Mouse (Mus musculus) neural tube, embryonic 14.5 days (tissue): ENCODE results near the gene Upp2. TPM values are rescaled to one million over a fixed set of nuclear protein-coding genes. Genes with fewer than 3 reads are reported as not detected.
A peak's percentile ranks its signal among the peaks of the same experiment; 100 is the strongest.

ENCODE experiments used
- ATAC-seq: fragments of 200-750 bp; cut with Nextera tagmentation; 2 replicates; pipeline ENCODE4 v1.8.0; 2017; ENCODE audit warnings: low read depth, mild to moderate bottlenecking, moderate TSS enrichment, moderate library complexity
- H3K27ac ChIP-seq: fragments of 300-500 bp; sonication (generic); 2 replicates; pipeline ENCODE4 v1.5.1; 2014; ENCODE audit warnings: low read depth, mild to moderate bottlenecking, control low read depth, low read length, moderate library complexity, mixed read lengths
- H3K27me3 ChIP-seq: fragments of 300-500 bp; sonication (generic); 2 replicates; pipeline ENCODE4 v1.6.1; 2014; ENCODE audit warnings: low read length; ENCODE audit not compliant: control insufficient read depth, insufficient read depth
- H3K36me3 ChIP-seq: fragments of 300-500 bp; sonication (generic); 2 replicates; pipeline ENCODE4 v1.6.1; 2014; ENCODE audit warnings: low read length, mixed read lengths; ENCODE audit not compliant: control insufficient read depth, insufficient read depth
- H3K4me1 ChIP-seq: fragments of 300-500 bp; sonication (generic); 2 replicates; pipeline ENCODE4 v1.6.1; 2014; ENCODE audit warnings: low read length; ENCODE audit not compliant: control insufficient read depth, insufficient read depth
- H3K4me2 ChIP-seq: fragments of 300-500 bp; sonication (generic); 2 replicates; pipeline ENCODE4 v1.6.1; 2014; ENCODE audit warnings: mild to moderate bottlenecking, low read depth, low read length, control low read depth
- H3K4me3 ChIP-seq: fragments of 300-500 bp; sonication (generic); 2 replicates; pipeline ENCODE4 v1.5.1; 2014; ENCODE audit warnings: low read depth, low read length, control low read depth, mixed read lengths
- H3K9ac ChIP-seq: fragments of 300-500 bp; sonication (generic); replicated peaks from 2 replicates; pipeline ENCODE4 v1.6.1; 2014; ENCODE audit warnings: low read depth, mild to moderate bottlenecking, control low read depth, low read length, mixed read lengths
- H3K9me3 ChIP-seq: fragments of 300-500 bp; sonication (generic); 2 replicates; pipeline ENCODE4 v1.6.1; 2016; ENCODE audit warnings: low read length; ENCODE audit not compliant: control insufficient read depth
- WGBS: fragments of 180-500 bp; shearing (Covaris S2); extraction: QIAGEN DNeasy Blood & Tissue Kit; methylation state at CpG from one replicate; pipeline ENCODE4 v1.1.7; 2014; 5-methylcytosine and 5-hydroxymethylcytosine counted together
- polyA plus RNA-seq: library from polyadenylated mRNA; unstranded; fragments of >200 nt; fragmentation: Nextera tagmentation; extraction: Ambion mirVana; gene quantifications from 2 replicates; pipeline ENCODE4 v1.2.1, GENCODE M21; 2014

The Upp2 gene
- polyA plus RNA-seq, 1 experiment from 2014 or later = 16.4 TPM

DNA sequence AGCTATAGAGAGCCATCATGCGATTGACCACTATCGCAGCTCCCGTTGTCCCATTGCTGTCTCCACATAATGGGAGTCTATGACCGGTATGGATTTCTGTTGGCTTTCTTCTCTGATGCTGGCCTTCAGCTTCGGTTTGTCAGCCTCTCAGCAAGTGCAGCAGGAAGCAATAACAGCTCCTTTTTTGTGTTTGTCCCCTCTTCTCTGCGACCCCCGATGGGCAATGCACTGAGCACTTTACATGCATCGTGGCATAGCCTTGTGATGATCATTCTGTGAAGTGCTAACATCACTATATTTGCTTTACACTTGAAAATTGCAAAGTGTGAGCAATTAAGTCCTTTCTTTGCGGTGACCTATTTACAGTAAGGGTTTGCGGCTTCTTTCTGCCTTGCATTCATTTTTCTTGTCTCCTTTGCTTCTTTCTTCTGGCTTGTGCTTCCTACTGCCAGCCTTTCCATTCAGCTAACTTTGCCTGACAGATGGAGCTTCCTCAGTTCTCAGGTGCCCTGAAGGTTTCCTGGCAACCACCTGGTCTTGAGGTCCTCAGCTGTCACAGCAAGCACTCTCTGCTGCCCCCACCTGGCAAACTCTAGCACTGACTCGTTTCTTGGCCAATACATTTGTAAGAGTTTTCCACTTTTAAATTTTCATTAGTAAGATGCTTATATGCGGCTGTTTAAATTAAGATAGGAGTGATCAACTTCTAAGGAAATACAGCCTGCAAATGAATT is 98.2 kb downstream of the Upp2 start:
- 84% methylated on average over 12 of the region's 12 CpGs for WGBS
- Histone ChIP-seq H3K4me1 (no peaks in the 10 kb centered on the region), H3K4me2 (no peak overlapping the region), H3K9me3 (no peaks in the 10 kb centered on the region), H3K9ac (no peak overlapping the region), H3K27ac (no peak overlapping the region), H3K4me3 (no peak overlapping the region), H3K27me3 (no peaks in the 10 kb centered on the region), H3K36me3 (no peaks in the 10 kb centered on the region)
- ATAC-seq = no peak

DNA sequence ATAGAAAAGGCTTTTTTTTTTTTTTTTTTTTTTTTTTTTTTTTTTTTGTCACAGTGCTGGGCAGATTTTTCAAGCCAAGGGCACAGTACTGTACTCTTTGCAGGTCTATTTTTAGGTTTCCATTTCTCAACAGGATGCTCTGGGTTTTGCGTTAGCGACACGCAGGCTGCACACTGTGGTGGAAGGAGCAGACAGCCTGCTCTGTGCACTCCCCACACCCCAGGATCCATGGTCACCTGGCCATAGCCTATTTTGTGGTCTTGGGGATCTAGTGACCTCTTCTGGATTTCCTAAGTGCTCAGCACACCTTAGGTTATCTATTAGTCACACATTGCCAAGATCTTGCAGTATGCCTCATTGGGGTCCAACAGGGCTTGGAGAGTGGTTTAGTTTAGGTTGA is 100.2 kb downstream of the Upp2 start:
- H3K9ac ChIP-seq = no peak overlapping the region
- no peaks in the 10 kb centered on the region for H3K36me3 ChIP-seq
- H3K4me2 ChIP-seq = no peak overlapping the region
- no peak overlapping the region for H3K4me3 ChIP-seq
- 92% methylated on average over 3 of the region's 3 CpGs for WGBS
- no peaks in the 10 kb centered on the region for H3K27me3 ChIP-seq
- H3K27ac ChIP-seq = no peak overlapping the region
- no peaks in the 10 kb centered on the region for H3K4me1 ChIP-seq
- ATAC-seq = 0 out of 2 replicates have a peak, but pooled peaks have one; percentile 24
- no peaks in the 10 kb centered on the region for H3K9me3 ChIP-seq

DNA sequence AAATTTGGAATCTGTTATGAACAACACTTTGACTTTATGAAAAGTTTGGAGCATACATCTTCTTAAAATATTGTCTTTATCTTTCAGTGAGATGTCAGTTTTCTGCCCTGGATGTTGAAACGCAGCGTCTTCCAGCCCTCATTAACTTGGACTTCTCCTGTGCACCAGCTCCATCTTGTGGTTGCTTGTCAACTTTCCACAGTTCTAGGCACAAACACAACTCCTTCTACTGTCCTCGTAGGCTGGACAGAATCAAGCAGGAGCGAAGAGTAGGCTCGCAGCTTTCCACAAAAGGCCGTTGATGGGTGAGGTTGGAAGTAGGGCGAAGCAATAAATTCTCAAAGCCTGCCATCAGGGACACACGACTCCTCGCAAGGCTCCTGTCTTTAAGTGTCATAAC is 100.9 kb downstream of the Upp2 start:
- peak; percentile 60; the same call in 1 of the 2 replicates for ATAC-seq
- Histone ChIP-seq H3K9me3 (no peaks in the 10 kb centered on the region), H3K4me3 (no peak overlapping the region), H3K4me2 (no peak overlapping the region), H3K9ac (no peak overlapping the region), H3K27me3 (no peaks in the 10 kb centered on the region), H3K27ac (no peak overlapping the region), H3K36me3 (no peaks in the 10 kb centered on the region), H3K4me1 (no peaks in the 10 kb centered on the region)
- 45% methylated on average over 9 of the region's 9 CpGs for WGBS

DNA sequence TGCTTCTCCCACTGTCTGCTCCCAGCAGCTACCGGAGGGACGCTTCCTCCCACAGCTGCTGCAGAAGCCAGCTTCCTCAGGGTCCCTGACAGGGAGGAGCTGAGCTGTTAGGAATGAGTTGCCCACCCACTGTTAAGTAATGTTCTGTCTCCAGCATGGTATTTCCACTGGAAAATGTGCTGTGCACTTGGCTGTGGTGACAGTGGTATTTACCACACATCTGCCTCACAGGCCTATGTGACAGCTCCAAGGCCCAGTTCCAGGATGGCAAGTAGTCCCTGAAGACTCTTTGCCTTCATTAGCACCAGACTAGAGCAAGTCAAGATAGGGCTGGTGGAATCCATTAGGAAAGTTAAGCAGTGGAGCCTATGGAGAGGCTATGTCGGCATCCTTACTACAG is 102.0 kb downstream of the Upp2 start:
- WGBS = 72% methylated on average over 3 of the region's 3 CpGs
- ATAC-seq = peak; percentile 62
- Histone ChIP-seq H3K4me1 (no peaks in the 10 kb centered on the region), H3K9me3 (peaks cover 4% of the 10 kb centered on the region), H3K4me2 (no peak overlapping the region), H3K27ac (no peak overlapping the region), H3K27me3 (no peaks in the 10 kb centered on the region), H3K9ac (no peak overlapping the region), H3K4me3 (no peak overlapping the region), H3K36me3 (no peaks in the 10 kb centered on the region)

DNA sequence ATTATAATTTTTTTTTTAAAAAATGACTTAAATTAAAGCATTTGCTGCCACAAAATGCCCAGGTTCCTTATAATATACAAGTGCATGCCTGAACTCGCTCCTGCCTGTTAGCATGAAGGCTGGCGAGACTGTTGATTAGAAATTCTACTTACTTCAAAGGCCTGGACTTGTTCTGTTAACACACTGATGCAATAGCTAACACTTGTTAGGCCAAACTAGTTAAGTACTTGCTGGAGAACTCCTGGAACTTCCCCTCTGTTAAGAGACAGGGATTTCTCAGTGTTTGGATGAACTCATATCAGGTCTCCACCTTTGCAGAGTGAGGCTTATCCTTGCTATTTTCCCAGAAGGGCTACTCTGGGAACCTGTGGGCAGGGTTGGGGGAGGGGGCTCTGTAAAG is 105.4 kb downstream of the Upp2 start:
- H3K27me3 ChIP-seq = no peaks in the 10 kb centered on the region
- no peak overlapping the region for H3K27ac ChIP-seq
- no peaks in the 10 kb centered on the region for H3K4me1 ChIP-seq
- no peak for ATAC-seq
- H3K9ac ChIP-seq = no peak overlapping the region
- H3K36me3 ChIP-seq = no peaks in the 10 kb centered on the region
- H3K4me3 ChIP-seq = no peak overlapping the region
- WGBS = 93% methylated on average over 2 of the region's 2 CpGs
- peaks cover 4% of the 10 kb centered on the region for H3K9me3 ChIP-seq
- no peak overlapping the region for H3K4me2 ChIP-seq

DNA sequence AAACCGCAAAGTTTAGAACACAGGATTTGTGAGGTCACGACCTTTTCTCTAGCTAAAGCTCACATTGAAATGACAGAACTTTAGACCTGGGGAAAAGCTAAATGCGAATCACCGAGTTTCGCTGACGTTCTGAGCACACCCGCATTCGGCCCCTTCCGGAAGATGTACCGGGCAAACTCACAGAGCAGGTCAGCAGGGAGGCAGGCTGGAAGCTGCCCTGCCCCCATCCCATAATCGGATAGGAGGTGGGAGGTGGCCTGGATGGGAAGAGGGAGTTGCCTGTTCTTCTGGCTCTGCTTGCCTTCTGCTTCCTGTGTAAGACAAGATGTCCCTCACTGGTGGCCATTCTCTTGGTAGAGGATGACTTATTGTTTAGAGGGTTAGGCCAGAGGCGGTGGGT is 112.9 kb downstream of the Upp2 start:
- H3K27ac ChIP-seq = no peak overlapping the region
- no peak overlapping the region for H3K4me3 ChIP-seq
- no peak; the same call in 1 of the 2 replicates for ATAC-seq
- no peaks in the 10 kb centered on the region for H3K36me3 ChIP-seq
- H3K4me2 ChIP-seq = no peak overlapping the region
- 87% methylated on average over 12 of the region's 12 CpGs for WGBS
- H3K4me1 ChIP-seq = no peaks in the 10 kb centered on the region
- no peak overlapping the region for H3K9ac ChIP-seq
- no peaks in the 10 kb centered on the region for H3K9me3 ChIP-seq
- no peaks in the 10 kb centered on the region for H3K27me3 ChIP-seq

DNA sequence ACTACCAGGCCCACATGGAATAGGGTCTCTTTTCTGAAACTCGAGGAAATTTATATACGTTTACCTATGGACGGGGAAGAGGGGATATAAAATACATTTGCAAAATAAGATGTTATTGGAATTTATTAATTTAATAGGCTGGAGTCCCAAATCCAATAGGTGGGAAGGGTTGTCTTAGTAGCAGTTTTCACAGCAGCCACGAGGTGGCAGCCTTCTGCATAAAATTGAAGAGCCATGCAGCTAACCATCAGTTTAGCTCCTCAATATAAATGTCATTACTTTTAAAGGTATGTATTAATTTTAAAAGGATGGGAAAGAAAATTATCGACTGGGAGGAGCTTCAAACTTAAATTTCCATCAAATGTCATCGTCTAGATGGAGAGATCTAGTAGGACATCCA is 113.7 kb downstream of the Upp2 start:
- peak; percentile 46; the same call in 1 of the 2 replicates for ATAC-seq
- H3K27ac ChIP-seq = no peak overlapping the region
- no peaks in the 10 kb centered on the region for H3K36me3 ChIP-seq
- no peaks in the 10 kb centered on the region for H3K4me1 ChIP-seq
- no peaks in the 10 kb centered on the region for H3K27me3 ChIP-seq
- no peak overlapping the region for H3K4me3 ChIP-seq
- H3K9me3 ChIP-seq = no peaks in the 10 kb centered on the region
- WGBS = 39% methylated on average over 6 of the region's 6 CpGs
- no peak overlapping the region for H3K9ac ChIP-seq
- no peak overlapping the region for H3K4me2 ChIP-seq

DNA sequence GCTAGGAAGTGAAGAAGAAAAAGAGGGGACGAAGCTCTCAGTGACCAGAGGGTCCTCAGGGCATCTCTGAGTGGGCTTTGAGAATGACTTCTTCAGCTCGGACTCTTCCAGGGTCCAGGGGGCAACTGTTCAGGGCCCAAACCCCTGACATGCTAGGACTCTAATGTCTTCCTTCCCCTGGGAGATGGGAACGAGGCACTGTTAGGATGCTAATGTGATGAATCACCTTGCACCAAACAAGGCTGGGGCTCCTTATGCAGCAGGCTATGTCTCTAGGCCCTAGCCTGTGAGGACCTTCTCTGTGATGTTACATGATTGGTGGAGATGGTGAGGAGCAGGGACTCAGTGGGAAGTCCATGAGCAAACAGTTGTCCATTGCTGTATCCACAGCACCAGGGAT is 114.3 kb downstream of the Upp2 start:
- WGBS = 61% methylated on average over 3 of the region's 3 CpGs
- no peaks in the 10 kb centered on the region for H3K36me3 ChIP-seq
- no peak overlapping the region for H3K27ac ChIP-seq
- no peaks in the 10 kb centered on the region for H3K27me3 ChIP-seq
- peak; percentile 60; the same call in 1 of the 2 replicates for ATAC-seq
- no peak overlapping the region for H3K9ac ChIP-seq
- H3K4me1 ChIP-seq = no peaks in the 10 kb centered on the region
- no peak overlapping the region for H3K4me3 ChIP-seq
- H3K9me3 ChIP-seq = no peaks in the 10 kb centered on the region
- H3K4me2 ChIP-seq = no peak overlapping the region

DNA sequence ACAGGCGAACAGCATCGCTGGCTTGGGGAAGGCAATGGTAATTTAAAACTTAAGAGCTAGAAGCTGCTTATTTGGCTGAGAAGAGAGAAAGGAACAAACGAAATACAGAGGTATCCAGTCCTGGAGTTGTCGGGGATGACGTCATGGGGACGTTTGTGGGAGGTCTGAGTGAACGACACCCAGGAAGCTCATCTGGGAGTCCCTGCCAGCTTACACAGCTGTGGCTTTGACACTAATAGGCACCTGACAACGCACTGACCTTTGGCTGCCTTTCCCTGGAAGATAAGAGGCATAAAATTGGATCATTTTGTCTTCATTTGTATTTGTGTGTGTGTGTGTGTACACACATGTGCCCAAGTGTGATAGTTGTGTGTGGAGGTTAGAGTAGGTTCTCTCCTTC is 130.4 kb downstream of the Upp2 start:
- H3K9ac ChIP-seq = no peak overlapping the region
- ATAC-seq = no peak
- WGBS = 78% methylated on average over 8 of the region's 8 CpGs

More for the DNA sequence above, 130.4 kb downstream of the Upp2 start:
- H3K27ac ChIP-seq = no peak overlapping the region
- H3K4me1 ChIP-seq = no peaks in the 10 kb centered on the region
- no peaks in the 10 kb centered on the region for H3K36me3 ChIP-seq
- no peak overlapping the region for H3K4me2 ChIP-seq
- no peaks in the 10 kb centered on the region for H3K9me3 ChIP-seq
- no peaks in the 10 kb centered on the region for H3K27me3 ChIP-seq
- no peak overlapping the region for H3K4me3 ChIP-seq
